In the genomic region with DNA sequence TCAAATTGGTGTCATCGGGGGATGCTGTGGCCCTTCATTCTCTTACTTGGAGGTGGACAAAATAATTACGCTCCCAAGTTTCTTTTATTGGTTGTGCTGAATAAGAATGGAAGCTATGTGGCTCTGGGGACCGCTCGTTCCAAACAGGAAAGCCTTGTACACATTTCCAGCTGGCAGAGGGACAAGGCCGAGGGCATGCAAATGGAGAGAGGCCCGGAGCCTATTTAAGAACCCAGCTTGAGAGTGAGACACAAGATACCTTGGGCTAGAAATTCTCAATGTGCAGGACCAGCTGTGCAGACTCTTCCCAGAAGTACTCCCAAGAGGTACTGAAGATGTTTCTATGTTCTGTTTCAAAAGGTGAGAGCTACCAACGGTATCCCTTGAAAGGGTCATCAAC, we compare ENCODE assay signal across 17 mouse cellular contexts. TPM values are rescaled to one million over a fixed set of nuclear protein-coding genes. Genes with fewer than 3 reads are reported as not detected.
DNase-seq lines count a peak whose midpoint lies in the region; ATAC-seq and TF ChIP-seq lines count a peak whose summit lies in the region.
"Had no signal": no experiment of that assay in that cellular context is flagged by ENCODE, and none has a peak within 500 bp of the region (broad histone marks: within the 10 kb centered on the region; RNA-seq: fewer than 3 reads in every experiment).

No protein-coding gene starts in this region.

- no peaks in the 10 kb centered on the region for H3K36me3 ChIP-seq in heart, embryonic 16.5 days (ENCODE audit: control insufficient read depth, insufficient read depth)
- H3K36me3 ChIP-seq in midbrain, embryonic 16.5 days (ENCODE audit: control insufficient read depth, insufficient read depth, low read length): no peaks in the 10 kb centered on the region
- H3K36me3 ChIP-seq: embryonic facial prominence, embryonic 15.5 days; forebrain, embryonic 12.5 days had no signal

- peak overlapping the region; percentile 58 for H3K27ac ChIP-seq in heart, embryonic 16.5 days (ENCODE audit: low read length)
- H3K27ac ChIP-seq in cerebellum, adult 2 months (ENCODE audit: insufficient read depth, low read length): no peak overlapping the region
- H3K27ac ChIP-seq in left cerebral cortex, adult 2 months: no peak overlapping the region
- no peak overlapping the region for H3K27ac ChIP-seq in midbrain, embryonic 16.5 days (ENCODE audit: low read length)
- H3K27ac ChIP-seq: embryonic facial prominence, embryonic 15.5 days; forebrain, embryonic 12.5 days; kidney, postnatal 0 days had no signal

- no peak for ATAC-seq in heart, embryonic 16.5 days (replicated peaks; ENCODE audit: extremely low read depth, insufficient read depth, low FRiP score)
- ATAC-seq in midbrain, embryonic 16.5 days: no peak
- ATAC-seq: CD4-positive, CD25-positive, alpha-beta regulatory T cell, adult 4 months had no signal

- peaks cover 4% of the 10 kb centered on the region for H3K9me3 ChIP-seq in heart, embryonic 16.5 days (replicated peaks; ENCODE audit: control insufficient read depth, low read length)
- H3K9me3 ChIP-seq in midbrain, embryonic 16.5 days (replicated peaks; ENCODE audit: control insufficient read depth, low read length, poor library complexity, severe bottlenecking): peaks cover 4% of the 10 kb centered on the region; the same call in 1 of the 2 replicates

- intact Hi-C loops in left cerebral cortex, adult 2 months (cut with DNase I): no loop called here

- no peak overlapping the region for H3K9ac ChIP-seq in heart, embryonic 16.5 days (ENCODE audit: low read length)
- H3K9ac ChIP-seq in midbrain, embryonic 16.5 days (ENCODE audit: low read depth, low read length): no peak overlapping the region
- H3K9ac ChIP-seq: embryonic facial prominence, embryonic 15.5 days; forebrain, embryonic 12.5 days; lung, embryonic 14.5 days had no signal

- no peak for TF ChIP-seq POLR2A in cerebellum, adult 2 months (IDR thresholded peaks at IDR 0.05; ENCODE audit: borderline replicate concordance, insufficient read depth, low read length)

- H3K4me3 ChIP-seq in heart, embryonic 16.5 days (ENCODE audit: low read length): no peak overlapping the region
- no peak overlapping the region for H3K4me3 ChIP-seq in cerebellum, adult 2 months (replicated peaks; ENCODE audit: insufficient read depth, low read depth, low read length)
- H3K4me3 ChIP-seq in left cerebral cortex, adult 2 months: no peak overlapping the region
- no peak overlapping the region for H3K4me3 ChIP-seq in midbrain, embryonic 16.5 days (ENCODE audit: low read depth, low read length)
- H3K4me3 ChIP-seq: embryonic facial prominence, embryonic 15.5 days; forebrain, embryonic 12.5 days; megakaryocyte, embryonic 14.5 days had no signal

- H3K4me2 ChIP-seq in heart, embryonic 16.5 days (ENCODE audit: low read depth, low read length): no peak overlapping the region
- no peak overlapping the region for H3K4me2 ChIP-seq in midbrain, embryonic 16.5 days (ENCODE audit: low read length)
- H3K4me2 ChIP-seq: embryonic facial prominence, embryonic 15.5 days; forebrain, embryonic 12.5 days; lung, embryonic 14.5 days had no signal

- DNase-seq in kidney, adult 18-20 months: peak; percentile 5
- no peak for DNase-seq in kidney, adult 9 months
- DNase-seq in adrenal gland, postnatal 25 days: peak; percentile 38
- DNase-seq in adrenal gland, postnatal 36 days: peak; percentile 46 to 65
- DNase-seq in cerebellum, adult 2 months: no peak
- no peak for DNase-seq in left cerebral cortex, adult 2 months (ENCODE audit: extremely low spot score in 1 of 2, low spot score in 2 of 2)
- DNase-seq: cerebellum, adult 18-20 months; liver; lung, embryonic 14.5 days; retina, postnatal 1 day had no signal

- 73% methylated on average over 7 of the region's 7 CpGs for WGBS in heart, embryonic 16.5 days
- WGBS in cerebellum, adult 2 months: 50% methylated on average over 7 of the region's 7 CpGs
- WGBS in midbrain, embryonic 16.5 days: 85% methylated on average over 7 of the region's 7 CpGs

- peaks cover 13% of the 10 kb centered on the region for H3K4me1 ChIP-seq in heart, embryonic 16.5 days (ENCODE audit: control insufficient read depth, insufficient read depth, low read length)
- no peaks in the 10 kb centered on the region for H3K4me1 ChIP-seq in cerebellum, adult 2 months (ENCODE audit: control insufficient read depth, insufficient read depth, low read length)
- no peaks in the 10 kb centered on the region for H3K4me1 ChIP-seq in midbrain, embryonic 16.5 days (ENCODE audit: control insufficient read depth, insufficient read depth, low read length)
- H3K4me1 ChIP-seq: embryonic facial prominence, embryonic 15.5 days; forebrain, embryonic 12.5 days; megakaryocyte, embryonic 14.5 days had no signal

- H3K27me3 ChIP-seq in heart, embryonic 16.5 days (ENCODE audit: control insufficient read depth, insufficient read depth, low read length): no peaks in the 10 kb centered on the region
- H3K27me3 ChIP-seq in cerebellum, adult 2 months (ENCODE audit: control insufficient read depth, insufficient read depth, low read length): no peaks in the 10 kb centered on the region; the same call in 1 of the 2 replicates
- H3K27me3 ChIP-seq in midbrain, embryonic 16.5 days (ENCODE audit: control insufficient read depth, insufficient read depth, low read depth, low read length): no peaks in the 10 kb centered on the region
- H3K27me3 ChIP-seq: embryonic facial prominence, embryonic 15.5 days had no signal

- TF ChIP-seq CTCF in cerebellum, adult 2 months (IDR thresholded peaks at IDR 0.05; ENCODE audit: borderline replicate concordance, insufficient read depth, low read depth, low read length): no peak
- TF ChIP-seq CTCF in left cerebral cortex, adult 2 months (IDR thresholded peaks at IDR 0.05): no peak

RNA-seq across cellular contexts. Expression of a gene that starts 21.8 kb away (rescaled TPM):
- total RNA-seq in adrenal gland, postnatal 25 days (2021): 28.5 and 42.3 TPM in 2 replicates
- 10 to 100 TPM; 23.9 to 38.5 TPM for total RNA-seq in adrenal gland, postnatal 36 days (2021)
- 20.3 and 21.5 TPM in 2 replicates for polyA plus RNA-seq in heart, embryonic 16.5 days (2015; fragmentation: Nextera tagmentation; extraction: Ambion mirVana)
- polyA plus RNA-seq in cerebellum, adult 2 months (2012; rRNA removed): 1.1 and 1.5 TPM in 2 replicates
- 1 to 10 TPM; 3.6 TPM for total RNA-seq in left cerebral cortex, adult 2 months (2021)
- 1.5 and 1.9 TPM in 2 replicates for polyA plus RNA-seq in midbrain, embryonic 16.5 days (2015; fragmentation: Nextera tagmentation; extraction: Ambion mirVana)

RNA-seq across cellular contexts. Expression of a gene that starts 54.9 kb away (rescaled TPM):
- total RNA-seq in adrenal gland, postnatal 25 days (2021): 23.9 and 32.4 TPM in 2 replicates
- total RNA-seq in adrenal gland, postnatal 36 days (2021): 10 to 100 TPM; 15.3 to 27.0 TPM
- polyA plus RNA-seq in heart, embryonic 16.5 days (2015; fragmentation: Nextera tagmentation; extraction: Ambion mirVana): 48.8 and 49.8 TPM in 2 replicates
- 21.6 and 24.1 TPM in 2 replicates for polyA plus RNA-seq in cerebellum, adult 2 months (2012; rRNA removed)
- total RNA-seq in left cerebral cortex, adult 2 months (2021): 10 to 100 TPM; 21.1 to 21.3 TPM
- 18.9 and 26.3 TPM in 2 replicates for polyA plus RNA-seq in midbrain, embryonic 16.5 days (2015; fragmentation: Nextera tagmentation; extraction: Ambion mirVana)

Comparison
In these comparisons a context has a peak if more than half of its experiments do, and no peak if none do; other contexts are left out.
1. DNase-seq: peak in kidney, adult 18-20 months (single experiment), adrenal gland, postnatal 25 days (single experiment) and adrenal gland, postnatal 36 days (2 of 2); none in kidney, adult 9 months (single experiment), cerebellum, adult 2 months (0 of 2) and left cerebral cortex, adult 2 months (0 of 2).